Mouse (Mus musculus) heart, embryonic 15.5 days (tissue): Measurements from ENCODE around the gene Napsa. TPM values are rescaled to one million over a fixed set of nuclear protein-coding genes. Genes with fewer than 3 reads are reported as not detected.

Source experiments
- ATAC-seq: fragments of 200-750 bp; cut with Nextera tagmentation; replicated peaks from 2 replicates; pipeline ENCODE4 v1.8.0; 2017; ENCODE audit warnings: low read depth, moderate TSS enrichment; ENCODE audit not compliant: insufficient number of reproducible peaks, insufficient read depth, low FRiP score
- H3K27ac ChIP-seq: fragments of 300-500 bp; sonication (generic); 2 replicates; pipeline ENCODE4 v1.5.1; 2015; ENCODE audit warnings: mild to moderate bottlenecking, inconsistent platforms
- H3K27me3 ChIP-seq: fragments of 300-500 bp; sonication (generic); 2 replicates; pipeline ENCODE4 v1.6.1; 2015; ENCODE audit warnings: inconsistent platforms
- H3K36me3 ChIP-seq: fragments of 300-500 bp; sonication (generic); 2 replicates; pipeline ENCODE4 v1.6.1; 2015; ENCODE audit warnings: mild to moderate bottlenecking, inconsistent platforms
- H3K4me1 ChIP-seq: fragments of 300-500 bp; sonication (generic); replicated peaks from 2 replicates; pipeline ENCODE4 v1.6.1; 2015; ENCODE audit warnings: inconsistent platforms
- H3K4me2 ChIP-seq: fragments of 300-500 bp; sonication (generic); 2 replicates; pipeline ENCODE4 v1.6.1; 2015; ENCODE audit warnings: inconsistent platforms, mild to moderate bottlenecking, moderate library complexity
- H3K4me3 ChIP-seq: fragments of 300-500 bp; sonication (generic); 2 replicates; pipeline ENCODE4 v1.5.1; 2015; ENCODE audit warnings: mild to moderate bottlenecking, inconsistent platforms
- H3K9ac ChIP-seq: fragments of 300-500 bp; sonication (generic); 2 replicates; pipeline ENCODE4 v1.6.1; 2015; ENCODE audit warnings: mild to moderate bottlenecking, inconsistent platforms
- H3K9me3 ChIP-seq: fragments of 300-500 bp; sonication (generic); replicated peaks from 2 replicates; pipeline ENCODE4 v1.6.1; 2016; ENCODE audit warnings: inconsistent platforms
- WGBS: fragments of 180-500 bp; shearing (Covaris S2); methylation state at CpG from one replicate; pipeline ENCODE4 v1.1.7; 2015; ENCODE audit warnings: mixed read lengths; 5-methylcytosine and 5-hydroxymethylcytosine counted together
- polyA plus RNA-seq: library from polyadenylated mRNA; unstranded; fragments of >200 nt; fragmentation: Nextera tagmentation; extraction: Ambion mirVana; gene quantifications from 2 replicates; pipeline ENCODE4 v1.2.1, GENCODE M21; 2015

Gene Napsa
- 1.7 and 5.7 TPM in 2 replicates for polyA plus RNA-seq

GRCm38 (mm10) chr7:44572213-44572701 is at the start of gene Napsa:
Gene Napsa (plus strand): TSS chr7:44572380.
- ATAC-seq: no peak
- Histone ChIP-seq H3K4me1 (no peaks in the 10 kb centered on the region), H3K4me2 (no peak within 1 kb of the TSS), H3K27ac (no peak within 1 kb of the TSS), H3K36me3 (no peaks in the 10 kb centered on the region), H3K4me3 (no peak within 1 kb of the TSS), H3K9me3 (no peaks in the 10 kb centered on the region), H3K27me3 (peaks cover 16% of the 10 kb centered on the region), H3K9ac (no peak within 1 kb of the TSS)
- WGBS: 39% methylated on average over 7 of the region's 7 CpGs

DNA sequence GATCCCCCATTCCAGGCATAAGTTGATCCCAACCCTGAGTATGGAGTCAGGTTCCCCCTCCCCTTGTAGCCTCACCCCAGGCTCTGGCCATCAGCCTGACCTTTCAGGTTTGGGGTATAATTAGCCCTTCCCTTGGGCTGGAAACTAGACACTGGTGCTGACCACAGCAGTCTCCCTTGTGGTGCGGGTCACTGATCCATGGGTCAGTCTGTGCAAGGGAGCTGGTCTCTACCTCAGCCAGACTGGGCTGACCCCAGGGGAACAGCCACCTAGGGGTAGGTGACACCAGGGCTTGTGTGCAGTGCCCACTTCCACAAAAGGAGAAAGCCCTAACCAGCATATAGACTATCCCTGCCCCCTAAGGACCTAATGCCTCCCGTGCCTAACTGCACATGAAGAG is 49.1 kb upstream of the Napsa start:
- no peak overlapping the region for H3K9ac ChIP-seq
- WGBS: 72% methylated on average over 2 of the region's 2 CpGs
- H3K27ac ChIP-seq: no peak overlapping the region
- peaks cover 48% of the 10 kb centered on the region for H3K27me3 ChIP-seq
- no peaks in the 10 kb centered on the region for H3K9me3 ChIP-seq
- H3K4me1 ChIP-seq: peaks cover 25% of the 10 kb centered on the region
- H3K36me3 ChIP-seq: no peaks in the 10 kb centered on the region
- no peak overlapping the region for H3K4me3 ChIP-seq
- ATAC-seq: no peak
- H3K4me2 ChIP-seq: no peak overlapping the region

DNA sequence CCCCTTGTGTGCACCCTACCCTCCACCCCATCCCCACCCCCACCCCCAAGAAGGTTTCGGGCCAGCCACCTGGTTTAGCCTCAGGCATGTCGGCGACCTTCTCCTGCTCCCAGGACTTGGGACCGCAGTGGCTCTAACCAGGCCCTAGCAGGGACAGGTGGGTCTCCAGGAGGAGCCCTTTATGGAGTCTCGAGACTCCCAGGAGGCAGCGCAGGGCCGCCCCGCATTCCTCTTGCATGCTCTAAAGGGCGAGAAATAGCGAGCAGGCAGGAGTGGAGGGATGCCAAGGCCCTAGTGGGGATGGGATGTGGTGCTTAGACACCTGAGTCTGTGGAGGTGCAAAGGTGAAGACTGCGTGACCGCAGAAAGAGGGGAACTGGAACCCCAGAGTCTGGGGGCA is 47.7 kb upstream of the Napsa start, which contains the start of gene Mybpc2:
TSS of gene Mybpc2 (minus strand) at position 155 of the 400 bp plus-strand sequence.
- Histone ChIP-seq H3K36me3 (no peaks in the 10 kb centered on the region), H3K27me3 (peaks cover 52% of the 10 kb centered on the region), H3K4me1 (peaks cover 31% of the 10 kb centered on the region), H3K9ac (peak within 1 kb of the TSS; percentile 43), H3K4me2 (peak within 1 kb of the TSS; percentile 64), H3K4me3 (peak within 1 kb of the TSS; percentile 30), H3K9me3 (no peaks in the 10 kb centered on the region), H3K27ac (peak within 1 kb of the TSS; percentile 61)
- peak; percentile 27; the same call in 1 of the 2 replicates for ATAC-seq
- 24% methylated on average over 12 of the region's 12 CpGs for WGBS

- H3K4me1 ChIP-seq: peaks cover 31% of the 10 kb centered on the region
- no peaks in the 10 kb centered on the region for H3K9me3 ChIP-seq
- no peaks in the 10 kb centered on the region for H3K36me3 ChIP-seq
- ATAC-seq: peak; percentile 80
- peak overlapping the region; percentile 61 for H3K27ac ChIP-seq
- peaks cover 54% of the 10 kb centered on the region for H3K27me3 ChIP-seq
- peak overlapping the region; percentile 30 for H3K4me3 ChIP-seq
- H3K9ac ChIP-seq: peak overlapping the region; percentile 43
- WGBS: 13% methylated on average over 22 of the region's 22 CpGs
- peak overlapping the region; percentile 64 for H3K4me2 ChIP-seq
Observed at GRCm38 (mm10) chr7:44525126-44525832, 46.9 kb upstream of the Napsa start.

GRCm38 (mm10) chr7:44526414-44527154 is 45.6 kb upstream of the Napsa start:
- peaks cover 44% of the 10 kb centered on the region for H3K27me3 ChIP-seq

GRCm38 (mm10) chr7:44527483-44528398 is 44.4 kb upstream of the Napsa start:
- 4% methylated on average over 40 of the region's 40 CpGs for WGBS
- H3K27me3 ChIP-seq: peaks cover 33% of the 10 kb centered on the region

More at GRCm38 (mm10) chr7:44526414-44527154, 45.6 kb upstream of the Napsa start:
- WGBS: 89% methylated on average over 14 of the region's 14 CpGs
- ATAC-seq: no peak
- Histone ChIP-seq H3K4me2 (no peak overlapping the region), H3K4me1 (peaks cover 30% of the 10 kb centered on the region), H3K36me3 (no peaks in the 10 kb centered on the region), H3K27ac (no peak overlapping the region), H3K9me3 (no peaks in the 10 kb centered on the region), H3K9ac (no peak overlapping the region), H3K4me3 (no peak overlapping the region)

GRCm38 (mm10) chr7:44529518-44529917 is 42.7 kb upstream of the Napsa start:
- Histone ChIP-seq H3K4me2 (no peak overlapping the region), H3K27me3 (peaks cover 18% of the 10 kb centered on the region), H3K4me1 (peaks cover 23% of the 10 kb centered on the region), H3K9me3 (no peaks in the 10 kb centered on the region), H3K27ac (no peak overlapping the region), H3K9ac (no peak overlapping the region), H3K4me3 (no peak overlapping the region), H3K36me3 (peaks cover 11% of the 10 kb centered on the region; the same call in 1 of the 2 replicates)
- WGBS: 66% methylated on average over 5 of the region's 5 CpGs
- no peak for ATAC-seq

More at GRCm38 (mm10) chr7:44527483-44528398, 44.4 kb upstream of the Napsa start:
- Histone ChIP-seq H3K36me3 (no peaks in the 10 kb centered on the region), H3K9me3 (no peaks in the 10 kb centered on the region), H3K27ac (peak overlapping the region; percentile 24; the same call in 1 of the 2 replicates), H3K4me2 (peak overlapping the region; percentile 87), H3K4me3 (peak overlapping the region; percentile 48), H3K9ac (peak overlapping the region; percentile 59), H3K4me1 (peaks cover 26% of the 10 kb centered on the region)
- no peak for ATAC-seq

DNA sequence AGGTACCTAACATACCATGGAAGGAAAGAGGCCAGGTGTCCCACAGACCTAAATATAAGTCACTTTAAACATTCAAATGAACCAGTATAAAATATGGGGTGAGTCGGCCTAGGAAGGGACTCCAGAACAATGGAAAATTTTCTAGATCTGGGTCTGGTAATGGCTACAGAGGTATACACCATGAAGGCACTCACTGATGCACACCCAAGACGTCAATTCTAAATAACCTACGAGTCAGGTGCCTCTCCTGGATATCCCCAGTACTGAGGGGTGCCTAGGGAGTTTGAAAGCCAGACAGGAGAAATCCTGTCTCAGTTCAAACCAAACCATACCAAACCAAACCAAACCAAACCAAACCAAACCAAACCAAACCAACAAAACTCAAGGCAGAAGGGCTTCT is 41.7 kb upstream of the Napsa start:
- Histone ChIP-seq H3K36me3 (peaks cover 12% of the 10 kb centered on the region; the same call in 1 of the 2 replicates), H3K4me1 (peaks cover 13% of the 10 kb centered on the region), H3K9me3 (no peaks in the 10 kb centered on the region), H3K4me2 (no peak overlapping the region), H3K9ac (no peak overlapping the region), H3K27me3 (peaks cover 16% of the 10 kb centered on the region), H3K27ac (no peak overlapping the region), H3K4me3 (no peak overlapping the region)
- ATAC-seq: no peak
- 82% methylated on average over 3 of the region's 3 CpGs for WGBS

DNA sequence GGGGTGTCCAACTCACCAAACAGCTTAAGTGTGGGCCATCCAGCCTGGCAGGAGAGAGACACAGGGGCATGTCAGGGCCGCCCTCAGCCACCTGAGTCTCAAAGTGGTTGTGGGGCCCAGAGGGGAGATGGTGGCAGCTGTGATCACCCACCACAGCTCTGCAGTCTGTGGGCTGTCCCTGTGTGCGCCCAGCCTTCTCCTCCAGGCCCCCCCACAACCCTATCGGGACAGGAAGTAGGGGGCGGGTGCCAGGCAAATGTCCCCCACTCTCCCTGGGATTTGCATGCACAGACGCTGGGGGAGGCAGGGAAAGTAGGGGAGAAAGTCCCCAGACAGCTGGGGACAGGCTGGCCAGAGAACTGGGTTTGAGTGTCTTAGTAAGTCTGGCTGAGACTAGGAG is 41.0 kb upstream of the Napsa start:
- H3K4me1 ChIP-seq: peaks cover 13% of the 10 kb centered on the region
- no peak overlapping the region for H3K9ac ChIP-seq
- no peak overlapping the region for H3K27ac ChIP-seq
- H3K9me3 ChIP-seq: no peaks in the 10 kb centered on the region
- peaks cover 16% of the 10 kb centered on the region for H3K27me3 ChIP-seq
- H3K4me2 ChIP-seq: no peak overlapping the region
- H3K4me3 ChIP-seq: no peak overlapping the region
- WGBS: 30% methylated on average over 5 of the region's 5 CpGs
- no peak for ATAC-seq
- peaks cover 12% of the 10 kb centered on the region; the same call in 1 of the 2 replicates for H3K36me3 ChIP-seq

GRCm38 (mm10) chr7:44531946-44532732 is 40.0 kb upstream of the Napsa start, which contains the start of gene Spib:
Gene Spib (minus strand): TSS chr7:44532071.
- H3K36me3 ChIP-seq: peaks cover 12% of the 10 kb centered on the region; the same call in 1 of the 2 replicates
- H3K27me3 ChIP-seq: peaks cover 16% of the 10 kb centered on the region
- H3K9ac ChIP-seq: no peak within 1 kb of the TSS
- no peak for ATAC-seq
- H3K27ac ChIP-seq: no peak within 1 kb of the TSS
- no peaks in the 10 kb centered on the region for H3K9me3 ChIP-seq
- peaks cover 23% of the 10 kb centered on the region for H3K4me1 ChIP-seq
- no peak within 1 kb of the TSS for H3K4me3 ChIP-seq
- WGBS: 88% methylated on average over 4 of the region's 4 CpGs
- H3K4me2 ChIP-seq: no peak within 1 kb of the TSS
